Mouse (Mus musculus) ES-E14 (cell line): ENCODE data around the gene Atrip. TPM values are rescaled to one million over a fixed set of nuclear protein-coding genes. Genes with fewer than 3 reads are reported as not detected.

Experiments
- DNase-seq: peaks from one replicate; pipeline ENCODE4 v3.0.0-alpha.2; 2013; ENCODE audit warnings: low read depth, low spot score
- H3K27ac ChIP-seq: 2 replicates; pipeline ENCODE4 v1.5.1; 2012; ENCODE audit warnings: low read depth, mild to moderate bottlenecking, low read length, moderate library complexity, mixed read lengths; ENCODE audit not compliant: poor library complexity, insufficient read depth, severe bottlenecking
- H3K36me3 ChIP-seq: 2 replicates; pipeline ENCODE4 v1.6.1; 2012; ENCODE audit warnings: mild to moderate bottlenecking, low read length, moderate library complexity, mixed read lengths; ENCODE audit not compliant: control insufficient read depth, poor library complexity, insufficient read depth, severe bottlenecking
- H3K4me1 ChIP-seq, 2 experiments: fragments of 150-350 bp in 1 of 2; sonication (generic) in 1 of 2; 2 replicates each; pipeline ENCODE4 v1.6.1; 2012; ENCODE audit warnings: low read length in 2 of 2, mild to moderate bottlenecking in 1 of 2, mixed read lengths in 1 of 2; ENCODE audit not compliant: control insufficient read depth in 2 of 2, insufficient read depth in 2 of 2, poor library complexity in 1 of 2
- H3K4me3 ChIP-seq, 2 experiments: fragments of 150-350 bp in 1 of 2; sonication (generic) in 1 of 2; 2 replicates each; pipeline ENCODE4 v1.5.1; 2012; ENCODE audit warnings: low read length in 2 of 2, low read depth in 1 of 2, mild to moderate bottlenecking in 1 of 2, mixed read lengths in 1 of 2; ENCODE audit not compliant: insufficient read depth in 1 of 2, poor library complexity in 1 of 2, severe bottlenecking in 1 of 2
- H3K9ac ChIP-seq: 2 replicates; pipeline ENCODE4 v1.6.1; 2012; ENCODE audit warnings: low read depth, mild to moderate bottlenecking, low read length, mixed read lengths; ENCODE audit not compliant: poor library complexity, insufficient read depth, severe bottlenecking
- H3K9me3 ChIP-seq: fragments of 150-350 bp; sonication (generic); 2 replicates; pipeline ENCODE4 v1.6.1; 2012; ENCODE audit warnings: low read depth, mild to moderate bottlenecking, low read length; ENCODE audit not compliant: control insufficient read depth, insufficient read depth
- CHD2 ChIP-seq: IDR thresholded peaks from 2 replicates; pipeline ENCODE4 v1.6.1; 2014; ENCODE audit warnings: mild to moderate bottlenecking, low read depth, low read length, inconsistent platforms
- HCFC1 ChIP-seq: IDR thresholded peaks from 2 replicates; pipeline ENCODE4 v1.6.1; 2012; ENCODE audit warnings: low read length, inconsistent platforms, borderline replicate concordance; ENCODE audit not compliant: insufficient read depth
- MAFK ChIP-seq: IDR thresholded peaks from 2 replicates; pipeline ENCODE4 v1.6.1; 2014; ENCODE audit warnings: mild to moderate bottlenecking, low read depth, low read length, inconsistent platforms; ENCODE audit not compliant: insufficient read depth
- ZC3H11A ChIP-seq: IDR thresholded peaks from 2 replicates; pipeline ENCODE4 v1.6.1; 2012; ENCODE audit warnings: low read depth, mild to moderate bottlenecking, inconsistent platforms, low read length, borderline replicate concordance
- ZNF384 ChIP-seq: IDR thresholded peaks from 2 replicates; pipeline ENCODE4 v1.6.1; 2012; ENCODE audit warnings: low read depth, low read length, inconsistent platforms
- in situ Hi-C, 2 experiments: fragments of 600-800 bp; cut with MboI; formaldehyde crosslinking; loops; one replicate each; pipeline ENCODE4 v1.15.1; 2025; ENCODE audit warnings: low sequenced_read_pairs in 2 of 2, inconsistent platforms in 1 of 2; ENCODE audit not compliant: unreplicated experiment in 2 of 2
- total RNA-seq: library from RNA; depleted of rRNA; stranded (reverse); fragments of 300-350 nt; gene quantifications from 2 replicates; pipeline ENCODE4 v1.2.3, GENCODE M21; 2012

The Atrip gene
- total RNA-seq, 1 experiment: 17.1 TPM

- Histone ChIP-seq H3K9me3 (no peaks in the 10 kb centered on the region), H3K9ac (peak overlapping the region; percentile 99), H3K36me3 (peaks cover 5% of the 10 kb centered on the region), H3K4me1 (peaks cover 0 to 9% of the 10 kb centered on the region in 2 experiments; a peak in 1 of 4 replicates), H3K27ac (peak overlapping the region; percentile 70), H3K4me3 (peak overlapping the region; percentile 67 to 94)
- TF ChIP-seq HCFC1: no peak
- TF ChIP-seq MAFK: no peak
- TF ChIP-seq ZC3H11A: no peak
- in situ Hi-C loops: no loop called here
- no peak for DNase-seq
Measured at GRCm38 (mm10) chr9:109081749-109082123, 7.8 kb upstream of the Atrip start.

GRCm38 (mm10) chr9:109080516-109080915, 6.6 kb upstream of the Atrip start:
- H3K4me3 ChIP-seq: no peak overlapping the region
- no peaks in the 10 kb centered on the region for H3K9me3 ChIP-seq
- H3K27ac ChIP-seq: no peak overlapping the region
- DNase-seq: no peak
- peaks cover 5% of the 10 kb centered on the region for H3K36me3 ChIP-seq
- peaks cover 0 to 4% of the 10 kb centered on the region in 2 experiments; a peak in 1 of 4 replicates for H3K4me1 ChIP-seq
- TF ChIP-seq ZC3H11A: no peak
- TF ChIP-seq MAFK: no peak
- no peak for TF ChIP-seq ZNF384
- TF ChIP-seq CHD2: no peak
- no peak for TF ChIP-seq HCFC1
- in situ Hi-C loops: no loop called here
- H3K9ac ChIP-seq: no peak overlapping the region

- DNase-seq: no peak
- H3K9ac ChIP-seq: no peak overlapping the region
- no peak for TF ChIP-seq HCFC1
- no peak for TF ChIP-seq CHD2
- no peak for TF ChIP-seq ZC3H11A
- no peak for TF ChIP-seq MAFK
- no peak for TF ChIP-seq ZNF384
- no peak overlapping the region for H3K27ac ChIP-seq
- H3K4me3 ChIP-seq: no peak overlapping the region
- in situ Hi-C loops: no loop called here
- no peaks in the 10 kb centered on the region for H3K9me3 ChIP-seq
- H3K36me3 ChIP-seq: peaks cover 40% of the 10 kb centered on the region
- peaks cover 0 to 3% of the 10 kb centered on the region in 2 experiments; a peak in 1 of 4 replicates for H3K4me1 ChIP-seq
Measured at GRCm38 (mm10) chr9:109068095-109068735, 5.7 kb downstream of the Atrip start.

GRCm38 (mm10) chr9:109060898-109061295, 13.0 kb downstream of the Atrip start:
- TF ChIP-seq ZNF384 (no peak), MAFK (no peak), HCFC1 (no peak), CHD2 (no peak), ZC3H11A (no peak)
- Histone ChIP-seq H3K4me1 (peaks cover 0 to 14% of the 10 kb centered on the region in 2 experiments; a peak in 1 of 4 replicates), H3K9me3 (no peaks in the 10 kb centered on the region), H3K36me3 (peaks cover 43% of the 10 kb centered on the region), H3K9ac (no peak overlapping the region), H3K4me3 (no peak overlapping the region), H3K27ac (no peak overlapping the region)
- in situ Hi-C loops: no loop called here
- no peak for DNase-seq
